Comparison of ENCODE assay signal across 22 mouse cellular contexts in the genomic region with DNA sequence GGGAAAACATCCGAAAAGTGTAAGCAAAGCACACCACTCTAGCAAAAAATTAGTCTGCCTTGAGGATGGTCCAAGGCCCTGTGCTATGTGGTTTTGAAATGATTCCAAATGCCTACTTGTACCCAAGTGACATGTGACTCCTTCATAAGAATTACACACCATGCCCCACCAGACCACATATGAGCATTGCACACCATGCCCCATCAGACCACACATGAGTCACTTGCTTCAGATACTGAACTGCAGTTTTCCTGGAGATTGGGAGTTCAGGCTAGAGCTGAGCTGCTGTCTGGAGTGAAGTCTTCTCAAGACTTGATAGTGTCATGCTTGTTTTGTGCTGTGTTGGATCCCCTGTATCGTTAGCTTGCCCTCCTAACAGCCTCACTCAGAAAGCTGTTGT. TPM values are rescaled to one million over a fixed set of nuclear protein-coding genes. Genes with fewer than 3 reads are reported as not detected.
DNase-seq lines count a peak whose midpoint lies in the region; ATAC-seq and TF ChIP-seq lines count a peak whose summit lies in the region.
"Had no signal": no experiment of that assay in that cellular context is flagged by ENCODE, and none has a peak within 500 bp of the region (broad histone marks: within the 10 kb centered on the region; RNA-seq: fewer than 3 reads in every experiment).

No protein-coding gene starts in this region.

- no peak for TF ChIP-seq CTCF in liver, postnatal 0 days (IDR thresholded peaks at IDR 0.05; ENCODE audit: low read depth)
- TF ChIP-seq CTCF in CH12.LX (conservative IDR thresholded peaks at IDR 0.05 in 1 of 2, IDR thresholded peaks at IDR 0.05 in 1 of 2; ENCODE audit: low read depth in 2 of 2, low read length in 2 of 2), result no peak
- TF ChIP-seq CTCF in lung, postnatal 0 days (IDR thresholded peaks at IDR 0.05), result no peak

- H3K27me3 ChIP-seq in forebrain, embryonic 11.5 days (ENCODE audit: control insufficient read depth, insufficient read depth, low read length), result no peaks in the 10 kb centered on the region
- H3K27me3 ChIP-seq in forebrain, embryonic 15.5 days, result no peaks in the 10 kb centered on the region
- H3K27me3 ChIP-seq in liver, postnatal 0 days (ENCODE audit: insufficient read depth, low read length), result no peaks in the 10 kb centered on the region
- no peaks in the 10 kb centered on the region for H3K27me3 ChIP-seq in liver, embryonic 11.5 days (replicated peaks; ENCODE audit: control insufficient read depth, insufficient read depth, low read length)
- no peaks in the 10 kb centered on the region for H3K27me3 ChIP-seq in CH12.LX (replicated peaks)
- H3K27me3 ChIP-seq in lung, postnatal 0 days (replicated peaks; ENCODE audit: insufficient read depth, low read length), result no peaks in the 10 kb centered on the region
- H3K27me3 ChIP-seq: embryonic facial prominence, embryonic 12.5 days; forebrain, embryonic 12.5 days; hindbrain, embryonic 15.5 days had no signal

- in situ Hi-C loops in CH12.LX (cut with MboI; ENCODE audit: low pct_ligation_motif_present, low pct_unique_long_range_greater_than_20kb, low sequenced_read_pairs), result no loop called here

- H3K4me2 ChIP-seq in forebrain, embryonic 11.5 days (ENCODE audit: low read depth, low read length, severe bottlenecking), result no peak overlapping the region
- H3K4me2 ChIP-seq in forebrain, embryonic 15.5 days (replicated peaks), result no peak overlapping the region
- H3K4me2 ChIP-seq in liver, postnatal 0 days (ENCODE audit: low read depth, low read length), result no peak overlapping the region
- H3K4me2 ChIP-seq in liver, embryonic 11.5 days, result no peak overlapping the region
- no peak overlapping the region for H3K4me2 ChIP-seq in CH12.LX (ENCODE audit: insufficient read depth, low read depth, poor library complexity, severe bottlenecking)
- no peak overlapping the region for H3K4me2 ChIP-seq in lung, postnatal 0 days (replicated peaks; ENCODE audit: low read depth, low read length)
- H3K4me2 ChIP-seq: embryonic facial prominence, embryonic 12.5 days; forebrain, embryonic 12.5 days; hindbrain, embryonic 15.5 days had no signal

- H3K9ac ChIP-seq in forebrain, embryonic 11.5 days (ENCODE audit: low read length), result no peak overlapping the region
- H3K9ac ChIP-seq in forebrain, embryonic 15.5 days (replicated peaks), result no peak overlapping the region
- H3K9ac ChIP-seq in liver, postnatal 0 days (replicated peaks), result no peak overlapping the region
- H3K9ac ChIP-seq in liver, embryonic 11.5 days (ENCODE audit: low read depth, low read length), result no peak overlapping the region
- no peak overlapping the region for H3K9ac ChIP-seq in CH12.LX (ENCODE audit: insufficient read depth, low read depth)
- H3K9ac ChIP-seq in lung, postnatal 0 days (replicated peaks; ENCODE audit: low read depth), result no peak overlapping the region
- H3K9ac ChIP-seq: embryonic facial prominence, embryonic 12.5 days; forebrain, embryonic 12.5 days; forebrain, postnatal 0 days; hindbrain, embryonic 15.5 days had no signal

- no peaks in the 10 kb centered on the region for H3K4me1 ChIP-seq in forebrain, embryonic 11.5 days (replicated peaks; ENCODE audit: control insufficient read depth, insufficient read depth, low read length)
- H3K4me1 ChIP-seq in forebrain, embryonic 15.5 days, result no peaks in the 10 kb centered on the region
- H3K4me1 ChIP-seq in liver, postnatal 0 days (ENCODE audit: insufficient read depth), result no peaks in the 10 kb centered on the region
- no peaks in the 10 kb centered on the region for H3K4me1 ChIP-seq in liver, embryonic 11.5 days (replicated peaks; ENCODE audit: control insufficient read depth, insufficient read depth, low read length)
- no peaks in the 10 kb centered on the region for H3K4me1 ChIP-seq in CH12.LX (ENCODE audit: control insufficient read depth in 1 of 2, insufficient read depth in 2 of 2)
- H3K4me1 ChIP-seq in lung, postnatal 0 days (ENCODE audit: insufficient read depth, low read depth, low read length), result no peaks in the 10 kb centered on the region
- H3K4me1 ChIP-seq: embryonic facial prominence, embryonic 12.5 days; forebrain, embryonic 12.5 days; heart, embryonic 10.5 days; hindbrain, embryonic 10.5 days; hindbrain, embryonic 15.5 days had no signal

- intact Hi-C loops in gastrocnemius, postnatal 14 days (cut with DNase I; ENCODE audit: low total_unique reads), result no loop called here

- dilution Hi-C loops in CH12.LX (cut with MboI; ENCODE audit: extremely low pct_ligation_motif_present, extremely low pct_unique_long_range_greater_than_20kb, low sequenced_read_pairs), result no loop called here

- no peak for TF ChIP-seq POLR2A in CH12.LX (IDR thresholded peaks at IDR 0.05; ENCODE audit: low read depth, low read length)

- no peak for DNase-seq in forebrain, embryonic 11.5 days (ENCODE audit: low spot score)
- DNase-seq in liver, postnatal 0 days, result peak; percentile 6
- no peak for DNase-seq in liver, embryonic 11.5 days (ENCODE audit: low spot score)
- DNase-seq in CH12.LX (ENCODE audit: extremely low read depth), result no peak
- no peak for DNase-seq in lung, postnatal 0 days (ENCODE audit: low spot score)
- DNase-seq in gastrocnemius, postnatal 14 days, result no peak
- DNase-seq: adrenal gland, postnatal 10 days; cerebellum, adult 11-12 months; cerebellum, adult 9-10 months; cerebellum, postnatal 25 days; forebrain, postnatal 0 days; gastrocnemius, postnatal 25 days; heart, adult 18-20 months had no signal

- H3K4me3 ChIP-seq in forebrain, embryonic 11.5 days (ENCODE audit: low read depth, low read length), result no peak overlapping the region
- H3K4me3 ChIP-seq in forebrain, embryonic 15.5 days, result no peak overlapping the region
- H3K4me3 ChIP-seq in liver, postnatal 0 days (ENCODE audit: low read depth, low read length), result no peak overlapping the region
- no peak overlapping the region for H3K4me3 ChIP-seq in liver, embryonic 11.5 days (ENCODE audit: low read depth, low read length)
- no peak overlapping the region for H3K4me3 ChIP-seq in CH12.LX (replicated peaks in 1 of 3; ENCODE audit: low read depth in 2 of 3, low read length in 2 of 3, poor library complexity in 1 of 3)
- H3K4me3 ChIP-seq in lung, postnatal 0 days (ENCODE audit: low read depth, low read length), result no peak overlapping the region
- H3K4me3 ChIP-seq: embryonic facial prominence, embryonic 12.5 days; forebrain, embryonic 12.5 days; heart, embryonic 10.5 days; hindbrain, embryonic 10.5 days; hindbrain, embryonic 15.5 days had no signal

- H3K27ac ChIP-seq in forebrain, embryonic 11.5 days (ENCODE audit: low read depth, low read length), result no peak overlapping the region
- H3K27ac ChIP-seq in forebrain, embryonic 15.5 days (replicated peaks), result no peak overlapping the region
- H3K27ac ChIP-seq in liver, postnatal 0 days (ENCODE audit: low read depth), result no peak overlapping the region
- no peak overlapping the region for H3K27ac ChIP-seq in liver, embryonic 11.5 days (ENCODE audit: low read depth, low read length)
- H3K27ac ChIP-seq in CH12.LX (ENCODE audit: insufficient read depth, low read depth), result no peak overlapping the region; the same call in 1 of the 2 replicates
- no peak overlapping the region for H3K27ac ChIP-seq in lung, postnatal 0 days (ENCODE audit: low read length)
- H3K27ac ChIP-seq: embryonic facial prominence, embryonic 12.5 days; forebrain, embryonic 12.5 days; heart, embryonic 10.5 days; hindbrain, embryonic 10.5 days; hindbrain, embryonic 15.5 days had no signal

- 96% methylated on average over 2 of the region's 2 CpGs for WGBS in forebrain, embryonic 11.5 days
- WGBS in forebrain, embryonic 15.5 days, result 95% methylated on average over 2 of the region's 2 CpGs
- 81% methylated on average over 2 of the region's 2 CpGs for WGBS in liver, postnatal 0 days (ENCODE audit: insufficient replicate concordance)
- 88% methylated on average over 2 of the region's 2 CpGs for WGBS in liver, embryonic 11.5 days
- WGBS in lung, postnatal 0 days, result 91% methylated on average over 2 of the region's 2 CpGs

- 0 out of 2 replicates have a peak, but pooled peaks have one; percentile 28 for ATAC-seq in forebrain, embryonic 11.5 days (replicated peaks; ENCODE audit: low FRiP score)
- ATAC-seq in forebrain, embryonic 15.5 days (replicated peaks), result no peak
- ATAC-seq in liver, postnatal 0 days, result no peak
- ATAC-seq in liver, embryonic 11.5 days (replicated peaks; ENCODE audit: low FRiP score), result no peak
- peak; percentile 31 for ATAC-seq in granulocyte monocyte progenitor cell, adult 5-6 weeks (replicated peaks; ENCODE audit: poor library complexity, severe bottlenecking)
- no peak for ATAC-seq in lung, postnatal 0 days
- ATAC-seq: forebrain, postnatal 0 days; inflammation-experienced regulatory T-cells, adult 6 months had no signal

- H3K36me3 ChIP-seq in forebrain, embryonic 11.5 days (ENCODE audit: control insufficient read depth, insufficient read depth, low read length), result peaks cover 6% of the 10 kb centered on the region; the same call in 1 of the 2 replicates
- peaks cover 56% of the 10 kb centered on the region for H3K36me3 ChIP-seq in forebrain, embryonic 15.5 days
- H3K36me3 ChIP-seq in liver, postnatal 0 days (replicated peaks; ENCODE audit: insufficient read depth, low read length), result peaks cover 59% of the 10 kb centered on the region
- H3K36me3 ChIP-seq in liver, embryonic 11.5 days (ENCODE audit: control insufficient read depth, insufficient read depth, low read length), result peaks cover 28% of the 10 kb centered on the region
- peaks cover 55 to 79% of the 10 kb centered on the region in 2 experiments for H3K36me3 ChIP-seq in CH12.LX (replicated peaks in 1 of 2; ENCODE audit: control insufficient read depth in 1 of 2, insufficient read depth in 1 of 2, low read length in 1 of 2)
- H3K36me3 ChIP-seq in lung, postnatal 0 days (ENCODE audit: insufficient read depth, low read length), result peaks cover 41% of the 10 kb centered on the region; the same call in 1 of the 2 replicates

- no peak for TF ChIP-seq EP300 in liver, postnatal 0 days (IDR thresholded peaks at IDR 0.05; ENCODE audit: low read depth)
- TF ChIP-seq EP300 in CH12.LX (IDR thresholded peaks at IDR 0.05; ENCODE audit: low read length), result no peak
- TF ChIP-seq EP300 in lung, postnatal 0 days (IDR thresholded peaks at IDR 0.05), result no peak

- H3K9me3 ChIP-seq in forebrain, embryonic 11.5 days (ENCODE audit: control insufficient read depth, low read length), result no peaks in the 10 kb centered on the region
- no peaks in the 10 kb centered on the region for H3K9me3 ChIP-seq in forebrain, embryonic 15.5 days
- H3K9me3 ChIP-seq in liver, postnatal 0 days (ENCODE audit: low read length), result no peaks in the 10 kb centered on the region
- no peaks in the 10 kb centered on the region for H3K9me3 ChIP-seq in liver, embryonic 11.5 days (ENCODE audit: control insufficient read depth, low read length)
- peaks cover 13% of the 10 kb centered on the region for H3K9me3 ChIP-seq in CH12.LX (replicated peaks; ENCODE audit: low read length)
- no peaks in the 10 kb centered on the region for H3K9me3 ChIP-seq in lung, postnatal 0 days (ENCODE audit: low read length)
- H3K9me3 ChIP-seq: embryonic facial prominence, embryonic 12.5 days; forebrain, embryonic 12.5 days; heart, embryonic 10.5 days; hindbrain, embryonic 10.5 days; hindbrain, embryonic 15.5 days had no signal

- TF ChIP-seq RAD21 in CH12.LX (IDR thresholded peaks at IDR 0.05; ENCODE audit: low read depth, low read length), result no peak

- H3K79me2 ChIP-seq in CH12.LX (replicated peaks; ENCODE audit: control insufficient read depth, extremely low read depth, insufficient read depth, poor library complexity, severe bottlenecking), result no peaks in the 10 kb centered on the region

RNA-seq across cellular contexts. Expression of a gene that starts 15.3 kb away (rescaled TPM):
- 63.1 TPM in 2 replicates for polyA plus RNA-seq in forebrain, embryonic 11.5 days (2014; fragmentation: Nextera tagmentation; extraction: Ambion mirVana)
- 112 and 122 TPM in 2 replicates for polyA plus RNA-seq in forebrain, embryonic 15.5 days (2015; fragmentation: Nextera tagmentation; extraction: Ambion mirVana)
- 18.5 and 19.6 TPM in 2 replicates for polyA plus RNA-seq in liver, postnatal 0 days (2015; fragmentation: Nextera tagmentation; extraction: Ambion mirVana)
- 39.8 and 44.4 TPM in 2 replicates for polyA plus RNA-seq in liver, embryonic 11.5 days (2014; fragmentation: Nextera tagmentation; extraction: Ambion mirVana)
- total RNA-seq in CH12.LX (2012; rRNA removed), result 12.7 and 12.9 TPM in 2 replicates
- 29.5 and 30.6 TPM in 2 replicates for total RNA-seq in CH12.LX (2014; rRNA removed)
- polyA plus RNA-seq in CH12.LX (2012; ENCODE audit: insufficient read length, low read depth), result 26.9 and 29.2 TPM in 2 replicates
- 24.8 and 26.1 TPM in 2 replicates for total RNA-seq in granulocyte monocyte progenitor cell, adult 5-6 weeks (2014; fragmentation: Nextera tagmentation)
- total RNA-seq in granulocyte monocyte progenitor cell, adult 5-6 weeks (2017), result 14.3 and 25.7 TPM in 2 replicates
- 30.3 and 31.2 TPM in 2 replicates for polyA plus RNA-seq in lung, postnatal 0 days (2015; fragmentation: Nextera tagmentation; extraction: Ambion mirVana)
- total RNA-seq in gastrocnemius, postnatal 14 days (2021), result 10 to 100 TPM; 19.0 to 23.6 TPM

RNA-seq across cellular contexts. Expression of a gene that starts 32.0 kb away (rescaled TPM):
- 0.75 and 1.0 TPM in 2 replicates for polyA plus RNA-seq in forebrain, embryonic 11.5 days (2014; fragmentation: Nextera tagmentation; extraction: Ambion mirVana)
- polyA plus RNA-seq in forebrain, embryonic 15.5 days (2015; fragmentation: Nextera tagmentation; extraction: Ambion mirVana), result 0.39 and 0.92 TPM in 2 replicates
- polyA plus RNA-seq in liver, postnatal 0 days (2015; fragmentation: Nextera tagmentation; extraction: Ambion mirVana), result 6.4 TPM in 2 replicates
- 3.2 and 3.6 TPM in 2 replicates for polyA plus RNA-seq in liver, embryonic 11.5 days (2014; fragmentation: Nextera tagmentation; extraction: Ambion mirVana)
- total RNA-seq in CH12.LX (2012; rRNA removed), result 0.08 TPM in 1 of 2 replicates, not detected in the other
- total RNA-seq in CH12.LX (2014; rRNA removed), result not detected in 2 replicates
- 0.30 and 0.31 TPM in 2 replicates for polyA plus RNA-seq in CH12.LX (2012; ENCODE audit: insufficient read length, low read depth)
- 1.7 TPM in 1 of 2 replicates, not detected in the other for total RNA-seq in granulocyte monocyte progenitor cell, adult 5-6 weeks (2014; fragmentation: Nextera tagmentation)
- 0.93 and 1.3 TPM in 2 replicates for total RNA-seq in granulocyte monocyte progenitor cell, adult 5-6 weeks (2017)
- 4.6 and 5.1 TPM in 2 replicates for polyA plus RNA-seq in lung, postnatal 0 days (2015; fragmentation: Nextera tagmentation; extraction: Ambion mirVana)
- 1 to 10 TPM; 1.3 to 2.8 TPM for total RNA-seq in gastrocnemius, postnatal 14 days (2021)
- total RNA-seq: ES-E14 had no signal

RNA-seq across cellular contexts. Expression of a gene that starts 33.6 kb away (rescaled TPM):
- polyA plus RNA-seq in forebrain, embryonic 11.5 days (2014; fragmentation: Nextera tagmentation; extraction: Ambion mirVana), result 1.5 and 1.6 TPM in 2 replicates
- polyA plus RNA-seq in forebrain, embryonic 15.5 days (2015; fragmentation: Nextera tagmentation; extraction: Ambion mirVana), result 0.89 and 1.3 TPM in 2 replicates
- 1.8 and 2.1 TPM in 2 replicates for polyA plus RNA-seq in liver, postnatal 0 days (2015; fragmentation: Nextera tagmentation; extraction: Ambion mirVana)
- polyA plus RNA-seq in liver, embryonic 11.5 days (2014; fragmentation: Nextera tagmentation; extraction: Ambion mirVana), result 2.7 and 3.5 TPM in 2 replicates
- 0.89 and 1.1 TPM in 2 replicates for total RNA-seq in CH12.LX (2012; rRNA removed)
- total RNA-seq in CH12.LX (2014; rRNA removed), result 1.4 and 1.6 TPM in 2 replicates
- 4.7 TPM in 2 replicates for polyA plus RNA-seq in CH12.LX (2012; ENCODE audit: insufficient read length, low read depth)
- not detected in 2 replicates for total RNA-seq in granulocyte monocyte progenitor cell, adult 5-6 weeks (2014; fragmentation: Nextera tagmentation)
- 0.04 and 0.10 TPM in 2 replicates for total RNA-seq in granulocyte monocyte progenitor cell, adult 5-6 weeks (2017)
- polyA plus RNA-seq in lung, postnatal 0 days (2015; fragmentation: Nextera tagmentation; extraction: Ambion mirVana), result 3.4 and 3.6 TPM in 2 replicates
- 1 to 10 TPM in 1 of 2 experiments, under 1 TPM in 1; 1.00 to 1.6 TPM for total RNA-seq in gastrocnemius, postnatal 14 days (2021)

Comparison
In these comparisons a context has a peak if more than half of its experiments do, and no peak if none do; other contexts are left out.
1. ATAC-seq: peak in forebrain, embryonic 11.5 days (single experiment) and granulocyte monocyte progenitor cell, adult 5-6 weeks (single experiment); none in forebrain, embryonic 15.5 days (single experiment), liver, postnatal 0 days (single experiment), liver, embryonic 11.5 days (single experiment) and lung, postnatal 0 days (single experiment).